Mouse (Mus musculus) lung, embryonic 16.5 days (tissue): Measurements from ENCODE around the gene Thada. TPM values are rescaled to one million over a fixed set of nuclear protein-coding genes. Genes with fewer than 3 reads are reported as not detected.

ENCODE experiments used
- ATAC-seq: fragments of 200-750 bp; cut with Nextera tagmentation; 2 replicates; pipeline ENCODE4 v1.8.0; 2017; ENCODE audit warnings: low read depth, mild to moderate bottlenecking, moderate library complexity
- H3K27ac ChIP-seq: fragments of 300-500 bp; sonication (generic); 2 replicates; pipeline ENCODE4 v1.5.1; 2014; ENCODE audit warnings: mild to moderate bottlenecking, control low read depth, low read length
- H3K27me3 ChIP-seq: fragments of 300-500 bp; sonication (generic); 2 replicates; pipeline ENCODE4 v1.6.1; 2014; ENCODE audit warnings: low read depth, low read length, mixed read lengths; ENCODE audit not compliant: control insufficient read depth, insufficient read depth
- H3K36me3 ChIP-seq: fragments of 300-500 bp; sonication (generic); 2 replicates; pipeline ENCODE4 v1.6.1; 2014; ENCODE audit warnings: low read length; ENCODE audit not compliant: control insufficient read depth, insufficient read depth
- H3K4me1 ChIP-seq: fragments of 300-500 bp; sonication (generic); replicated peaks from 2 replicates; pipeline ENCODE4 v1.6.1; 2014; ENCODE audit warnings: low read length, mixed read lengths; ENCODE audit not compliant: control insufficient read depth, insufficient read depth
- H3K4me2 ChIP-seq: fragments of 300-500 bp; sonication (generic); 2 replicates; pipeline ENCODE4 v1.6.1; 2014; ENCODE audit warnings: low read depth, low read length, control low read depth
- H3K4me3 ChIP-seq: fragments of 300-500 bp; sonication (generic); 2 replicates; pipeline ENCODE4 v1.5.1; 2014; ENCODE audit warnings: mild to moderate bottlenecking, low read length, control low read depth
- H3K9ac ChIP-seq: fragments of 300-500 bp; sonication (generic); 2 replicates; pipeline ENCODE4 v1.6.1; 2014; ENCODE audit warnings: low read length, control low read depth
- H3K9me3 ChIP-seq: fragments of 300-500 bp; sonication (generic); 2 replicates; pipeline ENCODE4 v1.6.1; 2016; ENCODE audit warnings: low read length; ENCODE audit not compliant: control insufficient read depth
- WGBS: fragments of 180-500 bp; shearing (Covaris S2); extraction: QIAGEN DNeasy Blood & Tissue Kit; methylation state at CpG from one replicate; pipeline ENCODE4 v1.1.7; 2014; 5-methylcytosine and 5-hydroxymethylcytosine counted together
- polyA plus RNA-seq: library from polyadenylated mRNA; unstranded; fragments of >200 nt; fragmentation: Nextera tagmentation; extraction: Ambion mirVana; gene quantifications from 2 replicates; pipeline ENCODE4 v1.2.1, GENCODE M21; 2015

Thada gene
- polyA plus RNA-seq, 1 experiment from 2014 or later = 8.6 TPM

DNA sequence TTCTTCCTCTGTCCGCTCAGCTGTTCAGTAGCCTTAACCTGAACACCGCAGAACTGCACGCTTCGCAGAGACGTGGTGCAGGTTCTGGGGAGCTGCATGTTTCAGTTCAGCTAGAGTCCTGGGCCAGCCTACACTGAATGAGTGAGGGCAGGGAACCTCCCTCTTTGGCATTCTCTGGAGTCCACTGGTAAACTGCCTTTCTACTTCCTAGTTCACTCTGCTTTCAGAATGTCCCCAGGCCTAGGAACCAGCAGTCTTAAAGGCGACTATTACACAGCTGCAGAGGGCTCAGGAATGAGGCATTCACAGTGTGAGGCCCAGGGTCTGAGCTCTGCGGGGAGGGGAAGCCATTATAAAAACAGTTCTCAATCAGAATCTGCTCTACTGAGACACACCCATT is 262.7 kb downstream of the Thada start:
- H3K4me1 ChIP-seq = no peaks in the 10 kb centered on the region
- 0 out of 2 replicates have a peak, but pooled peaks have one; percentile 23 for ATAC-seq
- 70% methylated on average over 7 of the region's 7 CpGs for WGBS
- no peaks in the 10 kb centered on the region for H3K9me3 ChIP-seq
- no peak overlapping the region for H3K9ac ChIP-seq
- no peak overlapping the region for H3K4me3 ChIP-seq
- no peak overlapping the region for H3K27ac ChIP-seq
- H3K27me3 ChIP-seq = no peaks in the 10 kb centered on the region
- peaks cover 4% of the 10 kb centered on the region for H3K36me3 ChIP-seq
- no peak overlapping the region for H3K4me2 ChIP-seq

DNA sequence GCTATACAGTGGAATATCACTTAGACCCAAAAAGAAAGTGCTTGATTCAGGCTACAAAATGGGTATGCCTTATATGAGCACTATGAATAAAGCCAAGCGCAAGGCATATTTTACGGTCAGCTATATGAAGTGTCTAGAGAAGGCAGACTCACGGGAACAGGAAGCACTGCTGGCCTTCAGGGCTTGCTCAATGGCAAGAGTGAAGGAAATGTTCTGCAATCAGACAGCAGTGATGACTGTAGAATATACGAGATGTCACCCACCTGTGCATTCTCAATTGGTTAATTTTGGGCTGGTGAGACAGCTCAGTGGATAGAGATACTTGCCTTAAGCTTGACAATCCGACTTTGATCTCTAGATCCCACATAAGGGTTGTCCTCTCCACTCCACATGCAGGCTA is 264.8 kb downstream of the Thada start:
- no peak for ATAC-seq
- Histone ChIP-seq H3K9me3 (no peaks in the 10 kb centered on the region), H3K4me1 (peaks cover 4% of the 10 kb centered on the region; the same call in 1 of the 2 replicates), H3K27me3 (no peaks in the 10 kb centered on the region), H3K4me2 (no peak overlapping the region), H3K27ac (no peak overlapping the region), H3K4me3 (no peak overlapping the region), H3K36me3 (peaks cover 4% of the 10 kb centered on the region), H3K9ac (no peak overlapping the region)
- 86% methylated on average over 5 of the region's 5 CpGs for whole genome bisulfite sequencing

DNA sequence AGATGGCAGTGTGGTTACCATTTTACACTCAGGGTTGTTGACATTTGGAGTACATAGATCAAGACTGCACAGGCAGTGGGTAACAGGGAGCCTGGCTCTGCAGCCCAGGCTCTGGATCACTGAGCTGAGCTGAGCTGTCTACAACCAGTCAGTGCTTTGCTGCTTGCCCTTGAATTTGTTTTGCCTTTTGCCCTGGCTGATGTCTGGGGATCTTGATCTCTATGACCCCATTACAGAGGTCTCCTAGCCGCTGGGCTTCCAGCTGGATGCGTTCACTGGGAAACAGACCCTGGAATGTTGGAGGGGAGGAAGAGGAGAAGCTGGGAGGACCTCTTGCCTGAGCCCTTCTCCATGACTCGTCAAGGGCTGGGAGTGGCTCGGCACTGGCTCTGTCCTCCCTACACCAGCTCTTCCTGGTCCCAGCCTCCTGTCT is 268.1 kb downstream of the Thada start:
- Histone ChIP-seq H3K9ac (no peak overlapping the region), H3K36me3 (peaks cover 2% of the 10 kb centered on the region; the same call in 1 of the 2 replicates), H3K4me2 (no peak overlapping the region), H3K4me1 (peaks cover 4% of the 10 kb centered on the region; the same call in 1 of the 2 replicates), H3K9me3 (no peaks in the 10 kb centered on the region), H3K4me3 (no peak overlapping the region), H3K27ac (no peak overlapping the region), H3K27me3 (no peaks in the 10 kb centered on the region)
- ATAC-seq = no peak
- 38% methylated on average over 4 of the region's 4 CpGs for WGBS

DNA sequence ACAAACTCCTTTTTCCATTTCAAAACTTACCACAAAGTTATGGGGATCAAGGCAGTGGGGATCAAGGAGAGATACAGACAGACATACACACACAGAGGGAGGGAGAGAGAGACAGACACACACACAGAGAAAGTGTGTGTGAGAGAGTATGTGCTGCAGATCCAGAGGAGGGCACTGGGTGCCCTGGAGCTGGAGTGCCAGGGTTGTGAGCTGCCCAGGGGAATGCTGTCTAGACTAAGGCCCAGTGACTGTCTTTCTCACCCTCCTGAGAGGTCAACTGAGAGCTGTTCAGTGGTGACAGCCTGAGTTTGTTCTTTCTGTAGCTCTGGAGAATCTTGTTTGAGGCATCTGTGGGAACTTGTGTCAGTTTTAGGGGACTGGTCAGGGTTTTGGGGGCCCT is 269.7 kb downstream of the Thada start:
- peaks cover 4% of the 10 kb centered on the region; the same call in 1 of the 2 replicates for H3K4me1 ChIP-seq
- H3K27me3 ChIP-seq = no peaks in the 10 kb centered on the region
- no peaks in the 10 kb centered on the region for H3K9me3 ChIP-seq
- no peak overlapping the region for H3K4me3 ChIP-seq
- no peak for ATAC-seq
- H3K27ac ChIP-seq = no peak overlapping the region
- H3K9ac ChIP-seq = no peak overlapping the region
- H3K36me3 ChIP-seq = peaks cover 7% of the 10 kb centered on the region
- no peak overlapping the region for H3K4me2 ChIP-seq

DNA sequence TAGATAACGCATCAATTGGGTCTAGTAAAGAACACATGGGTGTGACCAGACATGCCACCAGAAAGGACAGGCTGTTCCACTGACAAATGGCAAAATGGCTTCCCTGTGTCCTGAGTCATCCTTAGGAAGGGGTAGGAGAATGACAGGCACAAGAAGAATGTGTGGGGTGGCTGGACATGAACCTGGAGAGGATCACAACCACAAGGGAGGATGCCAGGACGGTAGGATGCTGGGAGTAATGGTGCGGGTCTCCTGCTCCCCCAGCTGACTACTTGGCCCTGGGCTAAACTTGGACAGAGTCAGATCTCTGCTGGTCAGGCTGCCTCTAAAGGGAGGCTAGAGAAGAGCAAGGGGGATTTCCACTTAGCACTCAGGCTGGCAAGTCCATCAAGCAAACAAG is 270.2 kb downstream of the Thada start:
- 89% methylated on average over 3 of the region's 3 CpGs for WGBS
- no peaks in the 10 kb centered on the region for H3K9me3 ChIP-seq
- no peak overlapping the region for H3K27ac ChIP-seq

DNA sequence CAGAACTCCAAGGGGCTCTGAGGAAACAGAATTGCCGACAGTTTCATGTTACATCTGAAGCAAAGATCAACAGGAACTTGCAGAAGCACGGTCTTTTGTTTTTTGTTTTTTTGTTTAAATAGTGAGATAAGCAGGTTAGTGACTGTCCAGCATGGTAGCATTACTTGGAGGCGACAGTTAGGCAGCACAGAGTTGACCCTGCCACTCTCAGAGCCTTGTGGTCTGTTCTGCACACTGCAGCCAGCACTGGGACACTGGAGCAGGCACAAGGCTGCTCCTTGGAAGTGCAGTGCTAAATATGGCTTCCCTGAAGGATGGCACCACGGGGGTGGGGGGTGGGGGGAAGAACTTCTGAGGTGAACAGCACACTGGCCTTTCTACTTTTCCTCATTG is 271.0 kb downstream of the Thada start:
- peaks cover 4% of the 10 kb centered on the region; the same call in 1 of the 2 replicates for H3K4me1 ChIP-seq
- no peak overlapping the region for H3K9ac ChIP-seq
- H3K27ac ChIP-seq = no peak overlapping the region
- no peak for ATAC-seq
- peaks cover 5% of the 10 kb centered on the region for H3K36me3 ChIP-seq
- no peak overlapping the region for H3K4me3 ChIP-seq
- 23% methylated on average over 4 of the region's 4 CpGs for WGBS
- no peaks in the 10 kb centered on the region for H3K27me3 ChIP-seq
- H3K9me3 ChIP-seq = no peaks in the 10 kb centered on the region
- H3K4me2 ChIP-seq = no peak overlapping the region

More for the DNA sequence above, 270.2 kb downstream of the Thada start:
- no peak for ATAC-seq
- H3K4me1 ChIP-seq = peaks cover 4% of the 10 kb centered on the region; the same call in 1 of the 2 replicates
- H3K4me2 ChIP-seq = no peak overlapping the region
- H3K4me3 ChIP-seq = no peak overlapping the region
- H3K36me3 ChIP-seq = peaks cover 5% of the 10 kb centered on the region
- H3K9ac ChIP-seq = no peak overlapping the region
- H3K27me3 ChIP-seq = no peaks in the 10 kb centered on the region

DNA sequence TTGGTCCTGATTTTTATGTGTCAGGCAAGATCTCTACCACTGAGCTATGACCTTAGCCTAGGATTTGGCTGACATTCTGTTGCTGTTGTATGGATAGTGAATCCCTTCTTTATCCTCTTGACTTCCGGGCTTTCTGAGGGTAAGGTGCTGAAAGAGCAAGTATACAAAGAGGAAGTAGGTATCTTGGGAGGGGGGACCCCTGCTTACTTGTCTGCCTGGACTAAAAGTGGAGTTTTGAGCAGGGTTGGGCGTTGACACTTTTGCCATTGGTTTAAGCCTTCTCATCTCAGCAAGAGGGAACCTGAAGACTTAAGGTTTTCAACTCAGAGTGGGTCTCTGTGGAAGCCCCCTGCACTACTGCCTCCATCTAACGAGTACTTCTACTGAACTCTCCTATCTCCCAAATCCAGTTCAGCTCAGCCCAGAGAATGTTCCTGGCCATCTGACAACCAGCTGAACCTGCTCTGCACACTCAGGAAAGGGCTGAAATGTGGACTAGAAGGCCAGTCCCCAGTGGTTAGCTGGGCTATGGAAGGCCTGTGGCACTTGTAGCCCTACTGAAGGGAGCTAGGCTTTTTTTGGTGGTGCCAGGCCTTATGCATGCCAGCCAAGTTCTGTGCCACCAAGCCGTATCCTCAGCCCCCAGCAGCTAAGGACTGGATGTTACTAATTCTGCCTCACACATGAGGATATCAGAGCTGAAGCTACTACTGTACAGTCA is 271.6 kb downstream of the Thada start:
- Histone ChIP-seq H3K4me1 (peaks cover 7% of the 10 kb centered on the region; the same call in 1 of the 2 replicates), H3K27me3 (no peaks in the 10 kb centered on the region), H3K9ac (no peak overlapping the region), H3K4me2 (no peak overlapping the region), H3K36me3 (peaks cover 5% of the 10 kb centered on the region), H3K9me3 (no peaks in the 10 kb centered on the region), H3K27ac (no peak overlapping the region), H3K4me3 (no peak overlapping the region)
- 64% methylated on average over 4 of the region's 4 CpGs for WGBS
- ATAC-seq = no peak

DNA sequence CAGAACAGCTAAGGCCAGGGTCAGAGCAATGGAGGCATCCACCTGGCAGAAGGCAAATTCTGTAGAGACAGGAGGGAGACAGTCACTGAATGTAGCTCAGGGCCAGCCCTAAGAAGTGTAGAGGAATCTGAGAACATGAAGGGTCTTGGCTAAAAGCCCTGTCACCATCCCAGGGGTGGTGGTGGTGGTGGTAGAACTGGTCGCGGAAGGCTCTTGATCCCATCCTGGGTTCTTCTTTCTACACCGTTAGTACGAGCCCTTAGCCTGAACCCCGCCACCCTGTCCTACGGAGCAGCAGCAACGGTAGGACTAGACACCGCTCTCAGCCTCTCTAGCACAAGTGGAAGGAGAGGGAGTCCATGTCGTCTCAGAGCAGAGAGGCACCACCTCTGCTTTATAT is 272.6 kb downstream of the Thada start:
- 73% methylated on average over 9 of the region's 9 CpGs for WGBS
- no peak for ATAC-seq
- Histone ChIP-seq H3K27ac (no peak overlapping the region), H3K4me3 (no peak overlapping the region), H3K27me3 (no peaks in the 10 kb centered on the region), H3K4me2 (no peak overlapping the region), H3K9me3 (no peaks in the 10 kb centered on the region), H3K36me3 (peaks cover 5% of the 10 kb centered on the region), H3K9ac (no peak overlapping the region), H3K4me1 (peaks cover 16% of the 10 kb centered on the region)

DNA sequence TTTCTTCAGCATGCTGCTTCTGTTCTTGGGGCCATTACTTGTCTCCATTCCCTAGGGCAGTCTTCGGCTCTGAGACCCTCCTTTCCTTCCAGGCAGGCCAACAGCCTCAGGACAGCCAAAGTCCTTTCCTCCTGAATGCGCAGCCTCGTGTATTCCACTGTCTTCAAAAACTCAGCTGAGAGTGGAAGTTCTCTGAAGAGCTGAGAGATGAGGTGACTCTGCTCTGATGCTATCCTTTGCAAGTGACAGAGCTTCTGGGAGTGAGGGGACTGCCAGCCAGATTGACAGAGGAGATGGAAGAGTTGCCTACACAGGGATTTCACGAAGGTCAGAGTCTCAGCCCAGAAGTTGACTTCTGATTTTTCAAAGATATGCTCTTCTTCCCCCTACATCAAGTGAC is 274.1 kb downstream of the Thada start:
- no peak overlapping the region for H3K27ac ChIP-seq
- WGBS = 83% methylated on average over 4 of the region's 4 CpGs
- ATAC-seq = no peak

More for the DNA sequence above, 274.1 kb downstream of the Thada start:
- H3K4me2 ChIP-seq = no peak overlapping the region
- no peaks in the 10 kb centered on the region for H3K27me3 ChIP-seq
- H3K9me3 ChIP-seq = no peaks in the 10 kb centered on the region
- H3K9ac ChIP-seq = no peak overlapping the region
- H3K36me3 ChIP-seq = peaks cover 5% of the 10 kb centered on the region
- H3K4me3 ChIP-seq = no peak overlapping the region
- peaks cover 12% of the 10 kb centered on the region for H3K4me1 ChIP-seq
